8 mouse cellular contexts compared by ENCODE assay signal in genomic region chr2:4401597-4402581, GRCm38 (mm10).
DNase-seq lines count a peak whose midpoint lies in the region; ATAC-seq lines count a peak whose summit lies in the region.

No protein-coding gene starts in this region.

- 0 out of 2 replicates have a peak, but pooled peaks cover 4% of the 10 kb centered on the region for H3K27me3 ChIP-seq in kidney, embryonic 16.5 days (ENCODE audit: insufficient read depth, low read length)
- peaks cover 58% of the 10 kb centered on the region for H3K27me3 ChIP-seq in liver, embryonic 13.5 days

- no peaks in the 10 kb centered on the region for H3K36me3 ChIP-seq in kidney, embryonic 16.5 days (ENCODE audit: insufficient read depth, low read length)
- H3K36me3 ChIP-seq in liver, embryonic 13.5 days = no peaks in the 10 kb centered on the region

- ATAC-seq in kidney, embryonic 16.5 days (ENCODE audit: low FRiP score, low TSS enrichment) = peak; percentile 50; the same call in 1 of the 2 replicates
- ATAC-seq in liver, embryonic 13.5 days (ENCODE audit: low read depth) = no peak

- H3K9me3 ChIP-seq in kidney, embryonic 16.5 days (ENCODE audit: low read length) = no peaks in the 10 kb centered on the region
- H3K9me3 ChIP-seq in liver, embryonic 13.5 days (replicated peaks) = no peaks in the 10 kb centered on the region

- H3K4me2 ChIP-seq in kidney, embryonic 16.5 days (replicated peaks; ENCODE audit: low read depth, low read length) = peak overlapping the region; percentile 93
- H3K4me2 ChIP-seq in liver, embryonic 13.5 days = peak overlapping the region; percentile 66

- H3K4me3 ChIP-seq in kidney, embryonic 16.5 days (ENCODE audit: low read length) = peak overlapping the region; percentile 71
- H3K4me3 ChIP-seq in liver, embryonic 13.5 days (replicated peaks) = peak overlapping the region; percentile 57

- peaks cover 16% of the 10 kb centered on the region for H3K4me1 ChIP-seq in kidney, embryonic 16.5 days (ENCODE audit: insufficient read depth, low read length)
- H3K4me1 ChIP-seq in liver, embryonic 13.5 days (replicated peaks) = no peaks in the 10 kb centered on the region

- H3K9ac ChIP-seq in kidney, embryonic 16.5 days (replicated peaks; ENCODE audit: low read length) = peak overlapping the region; percentile 90
- H3K9ac ChIP-seq in liver, embryonic 13.5 days = peak overlapping the region; percentile 13; the same call in 1 of the 2 replicates

- peak overlapping the region; percentile 77 for H3K27ac ChIP-seq in kidney, embryonic 16.5 days (ENCODE audit: low read length)
- H3K27ac ChIP-seq in liver, embryonic 13.5 days = no peak overlapping the region; the same call in 1 of the 2 replicates

- WGBS in kidney, embryonic 16.5 days = under 1% methylated on average over 28 of the region's 28 CpGs
- 3% methylated on average over 28 of the region's 28 CpGs for WGBS in liver, embryonic 13.5 days (ENCODE audit: insufficient replicate concordance)

- DNase-seq in kidney, adult 8-10 months = no peak
- DNase-seq in cerebellum, adult 8-10 months = peak; percentile 48
- peak; percentile 57 for DNase-seq in forelimb bud, embryonic 11.5 days (ENCODE audit: low read depth, low spot score)
- peak; percentile 4 for DNase-seq in induced T-regulatory cell, adult 2 months (ENCODE audit: low read depth)
- no peak for DNase-seq in liver, embryonic 13.5 days
- peak; percentile 85 for DNase-seq in retina, postnatal 1 day
- no peak for DNase-seq in thymus, postnatal 36 days

Comparison
In these comparisons a context has a peak if more than half of its experiments do, and no peak if none do; other contexts are left out.
1. DNase-seq: peak in cerebellum, adult 8-10 months (single experiment), forelimb bud, embryonic 11.5 days (single experiment), induced T-regulatory cell, adult 2 months (single experiment) and retina, postnatal 1 day (single experiment); none in kidney, adult 8-10 months (0 of 2), liver, embryonic 13.5 days (single experiment) and thymus, postnatal 36 days (0 of 2).